Mouse (Mus musculus): ENCODE measurements around the gene Apobec3.

Gene Apobec3

GRCm38 (mm10) chr15:79962661-79963060 is 71.2 kb downstream of the Apobec3 start:
- in situ Hi-C loops (cut with MboI; ENCODE audit: low pct_unique_long_range_greater_than_20kb in 1 of 2, low sequenced_read_pairs in 2 of 2, unreplicated experiment in 1 of 2): no loop called here

GRCm38 (mm10) chr15:79964376-79964775 is 72.9 kb downstream of the Apobec3 start:
- in situ Hi-C loops (cut with MboI; ENCODE audit: low pct_unique_long_range_greater_than_20kb in 1 of 2, low sequenced_read_pairs in 2 of 2, unreplicated experiment in 1 of 2): no loop called here

Data from mouse embryonic stem cell (cell line).